In genomic region chr1:74394858-74395257, GRCm38 (mm10) we compare ENCODE assay signal across 29 mouse cellular contexts. TPM values are rescaled to one million over a fixed set of nuclear protein-coding genes. Genes with fewer than 3 reads are reported as not detected.
DNase-seq lines count a peak whose midpoint lies in the region; ATAC-seq and TF ChIP-seq lines count a peak whose summit lies in the region.
"Had no signal": no experiment of that assay in that cellular context is flagged by ENCODE, and none has a peak within 500 bp of the region (broad histone marks: within the 10 kb centered on the region; RNA-seq: fewer than 3 reads in every experiment).

No protein-coding gene starts in this region.

- no peaks in the 10 kb centered on the region for H3K27me3 ChIP-seq in heart, embryonic 11.5 days (ENCODE audit: control insufficient read depth, insufficient read depth, low read length)
- H3K27me3 ChIP-seq in liver, embryonic 14.5 days (ENCODE audit: control insufficient read depth, insufficient read depth, low read length) = no peaks in the 10 kb centered on the region
- H3K27me3 ChIP-seq in hindbrain, embryonic 12.5 days = 0 out of 2 replicates have a peak, but pooled peaks cover 9% of the 10 kb centered on the region
- H3K27me3 ChIP-seq: megakaryocyte, embryonic 14.5 days; neural tube, embryonic 13.5 days; Patski had no signal

- 91% methylated on average over 15 of the region's 15 CpGs for WGBS in heart, embryonic 11.5 days (ENCODE audit: insufficient replicate concordance)
- 89% methylated on average over 15 of the region's 15 CpGs for WGBS in liver, embryonic 14.5 days (ENCODE audit: insufficient replicate concordance)
- 89% methylated on average over 15 of the region's 15 CpGs for WGBS in hindbrain, embryonic 12.5 days

- H3K4me1 ChIP-seq in heart, embryonic 11.5 days (ENCODE audit: control insufficient read depth, insufficient read depth, low read length) = peaks cover 17% of the 10 kb centered on the region
- H3K4me1 ChIP-seq in liver, embryonic 14.5 days (replicated peaks; ENCODE audit: control insufficient read depth in 2 of 2, insufficient read depth in 2 of 2, low read length in 1 of 2) = peaks cover 25 to 30% of the 10 kb centered on the region in 2 experiments
- peaks cover 36% of the 10 kb centered on the region for H3K4me1 ChIP-seq in hindbrain, embryonic 12.5 days

- H3K4me2 ChIP-seq in heart, embryonic 11.5 days = no peak overlapping the region
- no peak overlapping the region for H3K4me2 ChIP-seq in liver, embryonic 14.5 days (ENCODE audit: low read depth)
- H3K4me2 ChIP-seq in hindbrain, embryonic 12.5 days (replicated peaks) = no peak overlapping the region
- H3K4me2 ChIP-seq: forebrain, embryonic 12.5 days; hindbrain, embryonic 14.5 days; midbrain, embryonic 13.5 days; neural tube, embryonic 13.5 days had no signal

- H3K36me3 ChIP-seq in heart, embryonic 11.5 days (ENCODE audit: control insufficient read depth, insufficient read depth, low read length) = peaks cover 19% of the 10 kb centered on the region
- peaks cover 21% of the 10 kb centered on the region for H3K36me3 ChIP-seq in liver, embryonic 14.5 days (replicated peaks; ENCODE audit: control insufficient read depth, insufficient read depth, low read depth)
- H3K36me3 ChIP-seq in hindbrain, embryonic 12.5 days = peaks cover 12% of the 10 kb centered on the region

- DNase-seq in cerebellum, adult 8-10 months = peak; percentile 12
- peak; percentile 92 for DNase-seq in heart, adult 11 months
- DNase-seq in ZHBTc4 (ENCODE audit: low read depth, low spot score) = peak; percentile 39
- no peak for DNase-seq in liver, embryonic 14.5 days (ENCODE audit: low read depth in 3 of 3, low spot score in 3 of 3)
- DNase-seq: adrenal gland, adult 2 months; cerebellum, postnatal 25 days; forebrain, postnatal 0 days; gastrocnemius, postnatal 25 days; heart, adult 2 months; heart, postnatal 36 days; kidney, postnatal 14 days; layer of hippocampus, adult 9-11 months; lung, adult 18-20 months; lung, postnatal 4 days; thymus, adult 2 months; thymus, postnatal 36 days had no signal

- no peak for ATAC-seq in cerebellum, adult (ENCODE audit: insufficient number of reproducible peaks, low FRiP score, low TSS enrichment)
- no peak for ATAC-seq in heart, embryonic 11.5 days (replicated peaks; ENCODE audit: insufficient number of reproducible peaks, low FRiP score, low TSS enrichment)
- no peak for ATAC-seq in liver, embryonic 14.5 days (ENCODE audit: insufficient read depth)
- ATAC-seq in hindbrain, embryonic 12.5 days (ENCODE audit: low FRiP score) = no peak
- ATAC-seq in megakaryocyte-erythroid progenitor cell, adult 5-6 weeks (replicated peaks; ENCODE audit: low FRiP score, low TSS enrichment, poor library complexity, severe bottlenecking) = no peak
- ATAC-seq: forebrain, postnatal 0 days; inflammation-experienced regulatory T-cells, adult 6 months; lung, postnatal 0 days; midbrain, embryonic 13.5 days; Patski had no signal

- no peak for TF ChIP-seq CTCF in liver, embryonic 14.5 days (IDR thresholded peaks at IDR 0.05; ENCODE audit: low read depth)

- no peak for TF ChIP-seq EP300 in liver, embryonic 14.5 days (IDR thresholded peaks at IDR 0.05; ENCODE audit: low read depth)

- H3K9me3 ChIP-seq in heart, embryonic 11.5 days (replicated peaks; ENCODE audit: control insufficient read depth, low read length) = no peaks in the 10 kb centered on the region
- no peaks in the 10 kb centered on the region for H3K9me3 ChIP-seq in liver, embryonic 14.5 days (ENCODE audit: control insufficient read depth, low read length)
- no peaks in the 10 kb centered on the region for H3K9me3 ChIP-seq in hindbrain, embryonic 12.5 days (replicated peaks)
- H3K9me3 ChIP-seq: forebrain, embryonic 12.5 days; megakaryocyte, embryonic 14.5 days; midbrain, embryonic 13.5 days; neural tube, embryonic 13.5 days had no signal

- no peak overlapping the region for H3K27ac ChIP-seq in heart, embryonic 11.5 days (ENCODE audit: low read depth, low read length)
- peak overlapping the region; percentile 21; the same call in 1 of the 2 replicates for H3K27ac ChIP-seq in liver, embryonic 14.5 days
- no peak overlapping the region for H3K27ac ChIP-seq in hindbrain, embryonic 12.5 days
- H3K27ac ChIP-seq: forebrain, embryonic 12.5 days; heart, adult 2 months; hindbrain, embryonic 14.5 days; midbrain, embryonic 13.5 days; neural tube, embryonic 13.5 days had no signal

- H3K4me3 ChIP-seq in heart, embryonic 11.5 days (ENCODE audit: low read depth, low read length) = no peak overlapping the region
- no peak overlapping the region for H3K4me3 ChIP-seq in liver, embryonic 14.5 days (ENCODE audit: insufficient read depth in 1 of 2, low read depth in 2 of 2, low read length in 2 of 2)
- no peak overlapping the region for H3K4me3 ChIP-seq in hindbrain, embryonic 12.5 days
- H3K4me3 ChIP-seq: forebrain, embryonic 12.5 days; heart, adult 2 months; megakaryocyte, embryonic 14.5 days; midbrain, embryonic 13.5 days; neural tube, embryonic 13.5 days had no signal

- no peak overlapping the region for H3K9ac ChIP-seq in heart, embryonic 11.5 days (ENCODE audit: low read depth, low read length)
- no peak overlapping the region for H3K9ac ChIP-seq in liver, embryonic 14.5 days (replicated peaks)
- no peak overlapping the region for H3K9ac ChIP-seq in hindbrain, embryonic 12.5 days
- H3K9ac ChIP-seq: forebrain, embryonic 12.5 days; forebrain, postnatal 0 days; hindbrain, embryonic 14.5 days; midbrain, embryonic 13.5 days; neural tube, embryonic 13.5 days had no signal

RNA-seq across cellular contexts. Expression of gene Ctdsp1, which starts 3.5 kb away (rescaled TPM):
- polyA plus RNA-seq in heart, embryonic 11.5 days (2014; fragmentation: Nextera tagmentation; extraction: Ambion mirVana) = 59.6 and 63.8 TPM in 2 replicates
- polyA plus RNA-seq in liver, embryonic 14.5 days (2012; rRNA removed) = 36.0 and 39.6 TPM in 2 replicates
- 37.6 and 40.3 TPM in 2 replicates for polyA plus RNA-seq in liver, embryonic 14.5 days (2014; fragmentation: Nextera tagmentation; extraction: Ambion mirVana)
- 38.8 and 39.2 TPM in 2 replicates for polyA plus RNA-seq in hindbrain, embryonic 12.5 days (2016; fragmentation: Nextera tagmentation; extraction: Ambion mirVana)
- 84.0 and 87.0 TPM in 2 replicates for total RNA-seq in megakaryocyte-erythroid progenitor cell, adult 5-6 weeks (2014; fragmentation: Nextera tagmentation)
- 19.5 and 26.8 TPM in 2 replicates for total RNA-seq in megakaryocyte-erythroid progenitor cell, adult 5-6 weeks (2017)

RNA-seq across cellular contexts. Expression of gene Vil1, which starts 14.3 kb away (rescaled TPM):
- polyA plus RNA-seq in heart, embryonic 11.5 days (2014; fragmentation: Nextera tagmentation; extraction: Ambion mirVana) = 0.23 and 0.45 TPM in 2 replicates
- polyA plus RNA-seq in liver, embryonic 14.5 days (2012; rRNA removed) = 0.39 and 0.62 TPM in 2 replicates
- polyA plus RNA-seq in liver, embryonic 14.5 days (2014; fragmentation: Nextera tagmentation; extraction: Ambion mirVana) = 0.40 and 0.50 TPM in 2 replicates
- 0.09 and 0.14 TPM in 2 replicates for polyA plus RNA-seq in hindbrain, embryonic 12.5 days (2016; fragmentation: Nextera tagmentation; extraction: Ambion mirVana)
- not detected in 2 replicates for total RNA-seq in megakaryocyte-erythroid progenitor cell, adult 5-6 weeks (2014; fragmentation: Nextera tagmentation)
- total RNA-seq in megakaryocyte-erythroid progenitor cell, adult 5-6 weeks (2017) = not detected in 2 replicates

RNA-seq across cellular contexts. Expression of gene Slc11a1, which starts 19.9 kb away (rescaled TPM):
- polyA plus RNA-seq in heart, embryonic 11.5 days (2014; fragmentation: Nextera tagmentation; extraction: Ambion mirVana) = 1.1 TPM in 2 replicates
- polyA plus RNA-seq in liver, embryonic 14.5 days (2012; rRNA removed) = 9.2 and 13.7 TPM in 2 replicates
- 8.3 and 8.7 TPM in 2 replicates for polyA plus RNA-seq in liver, embryonic 14.5 days (2014; fragmentation: Nextera tagmentation; extraction: Ambion mirVana)
- 2.0 and 2.2 TPM in 2 replicates for polyA plus RNA-seq in hindbrain, embryonic 12.5 days (2016; fragmentation: Nextera tagmentation; extraction: Ambion mirVana)
- total RNA-seq in megakaryocyte-erythroid progenitor cell, adult 5-6 weeks (2014; fragmentation: Nextera tagmentation) = not detected in 2 replicates
- 0.42 TPM in 1 of 2 replicates, not detected in the other for total RNA-seq in megakaryocyte-erythroid progenitor cell, adult 5-6 weeks (2017)
- total RNA-seq: MEL had no signal

RNA-seq across cellular contexts. Expression of gene Catip, which starts 33.0 kb away (rescaled TPM):
- polyA plus RNA-seq in heart, embryonic 11.5 days (2014; fragmentation: Nextera tagmentation; extraction: Ambion mirVana) = 0.17 and 0.59 TPM in 2 replicates
- polyA plus RNA-seq in liver, embryonic 14.5 days (2012; rRNA removed) = 0.05 and 0.10 TPM in 2 replicates
- not detected in 2 replicates for polyA plus RNA-seq in liver, embryonic 14.5 days (2014; fragmentation: Nextera tagmentation; extraction: Ambion mirVana)
- polyA plus RNA-seq in hindbrain, embryonic 12.5 days (2016; fragmentation: Nextera tagmentation; extraction: Ambion mirVana) = 1.4 and 1.5 TPM in 2 replicates
- total RNA-seq in megakaryocyte-erythroid progenitor cell, adult 5-6 weeks (2014; fragmentation: Nextera tagmentation) = not detected in 2 replicates
- total RNA-seq in megakaryocyte-erythroid progenitor cell, adult 5-6 weeks (2017) = not detected in 2 replicates
- total RNA-seq: gastrocnemius, postnatal 25 days had no signal
- polyA plus RNA-seq: inflammation-experienced regulatory T-cells, adult 6 months had no signal

Comparison
In these comparisons a context has a peak if more than half of its experiments do, and no peak if none do; other contexts are left out.
1. DNase-seq: peak in cerebellum, adult 8-10 months (single experiment), heart, adult 11 months (single experiment) and ZHBTc4 (single experiment); none in liver, embryonic 14.5 days (0 of 3).